Mouse (Mus musculus): ENCODE data around the gene Insyn1. TPM values are rescaled to one million over a fixed set of nuclear protein-coding genes. Genes with fewer than 3 reads are reported as not detected.

The Insyn1 gene
- polyA plus RNA-seq, 1 experiment from 2014 or later: 46.6 TPM

- POLR2A ChIA-PET: interaction anchor here (1.0 kb wide), 1 partner anchor 11 kb away, joined by 3 read pairs; no protein-coding TSS in a partner anchor
- CTCF ChIA-PET: no interaction called here
Observed at GRCm38 (mm10) chr9:58449526-58449925, 38.9 kb upstream of the Insyn1 start.

GRCm38 (mm10) chr9:58453791-58454378 lies 34.5 kb upstream of the Insyn1 start:
- no peak for TF ChIP-seq CTCF (IDR thresholded peaks at IDR 0.05)
- ATAC-seq (no peak), DNase-seq (ENCODE audit: low read depth, low spot score) (no peak)
- no peaks in the 10 kb centered on the region for H3K27me3 ChIP-seq
- in situ Hi-C loops (cut with MboI; ENCODE audit: low pct_unique_long_range_greater_than_20kb): no loop called here
- CTCF ChIA-PET: interaction anchor here (1.4 kb wide), 1 partner anchor 67 kb away, joined by 3 read pairs; no protein-coding TSS in a partner anchor
- POLR2A ChIA-PET: interaction anchor here (1.1 kb wide), 1 partner anchor 15 kb away, joined by 3 read pairs; no protein-coding TSS in a partner anchor

More at GRCm38 (mm10) chr9:58449526-58449925, 38.9 kb upstream of the Insyn1 start:
- no peaks in the 10 kb centered on the region for H3K27me3 ChIP-seq
- in situ Hi-C loops (cut with MboI; ENCODE audit: low pct_unique_long_range_greater_than_20kb): no loop called here
- no peak for DNase-seq (ENCODE audit: low read depth, low spot score)
- no peak for ATAC-seq
- no peak for TF ChIP-seq CTCF (IDR thresholded peaks at IDR 0.05)

GRCm38 (mm10) chr9:58454886-58455285 lies 33.5 kb upstream of the Insyn1 start:
- no peak for TF ChIP-seq CTCF (IDR thresholded peaks at IDR 0.05)
- ChIA-PET POLR2A (no interaction called here), CTCF (interaction anchor here (1.4 kb wide), 1 partner anchor 66 kb away, joined by 3 read pairs; no protein-coding TSS in a partner anchor)
- H3K27me3 ChIP-seq: no peaks in the 10 kb centered on the region
- in situ Hi-C loops (cut with MboI; ENCODE audit: low pct_unique_long_range_greater_than_20kb): loop anchor here (5.0 kb wide), 2 partner anchors 42 to 143 kb away; partner anchors contain the start of gene Loxl1
- DNase-seq (ENCODE audit: low read depth, low spot score): no peak
- no peak for ATAC-seq

- POLR2A ChIA-PET: no interaction called here
- ATAC-seq (no peak), DNase-seq (ENCODE audit: low read depth, low spot score) (no peak)
- in situ Hi-C loops (cut with MboI; ENCODE audit: low pct_unique_long_range_greater_than_20kb): loop anchor here (5.0 kb wide), 2 partner anchors 42 to 143 kb away; partner anchors contain the start of gene Loxl1
- TF ChIP-seq CTCF (IDR thresholded peaks at IDR 0.05): no peak
- CTCF ChIA-PET: no interaction called here
- H3K27me3 ChIP-seq: no peaks in the 10 kb centered on the region
Observed at GRCm38 (mm10) chr9:58455798-58456197, 32.6 kb upstream of the Insyn1 start.

- no peak for DNase-seq (ENCODE audit: low read depth, low spot score)
- H3K27me3 ChIP-seq: no peaks in the 10 kb centered on the region
- ChIA-PET POLR2A (interaction anchor here (1.0 to 1.4 kb wide), 3 partner anchors 15 to 32 kb away, joined by 3 read pairs; no protein-coding TSS in a partner anchor), CTCF (interaction anchor here (1.2 to 1.5 kb wide), 2 partner anchors 20 to 27 kb away, joined by 3 read pairs; no protein-coding TSS in a partner anchor)
- ATAC-seq: no peak
- in situ Hi-C loops (cut with MboI; ENCODE audit: low pct_unique_long_range_greater_than_20kb): loop anchor here (5.0 kb wide), 2 partner anchors 40 to 145 kb away; partner anchors contain the start of gene Loxl1
- TF ChIP-seq CTCF (IDR thresholded peaks at IDR 0.05): no peak
Observed at GRCm38 (mm10) chr9:58457481-58457955, 30.9 kb upstream of the Insyn1 start.

- H3K27me3 ChIP-seq: no peaks in the 10 kb centered on the region
- in situ Hi-C loops (cut with MboI; ENCODE audit: low pct_unique_long_range_greater_than_20kb): loop anchor here (5.0 kb wide), 2 partner anchors 39 to 146 kb away; partner anchors contain the start of gene Loxl1
- TF ChIP-seq CTCF (IDR thresholded peaks at IDR 0.05): no peak
- no peak for ATAC-seq
- POLR2A ChIA-PET: interaction anchor here (0.6 to 1.4 kb wide), 4 partner anchors 10 to 155 kb away, joined by 3 read pairs; no protein-coding TSS in a partner anchor
- CTCF ChIA-PET: interaction anchor here (0.9 to 1.5 kb wide), 3 partner anchors 14 to 26 kb away, joined by 3 read pairs; no protein-coding TSS in a partner anchor
- no peak for DNase-seq (ENCODE audit: low read depth, low spot score)
Observed at GRCm38 (mm10) chr9:58458341-58458740, 30.1 kb upstream of the Insyn1 start.

GRCm38 (mm10) chr9:58458856-58459553 lies 29.4 kb upstream of the Insyn1 start:
- no peak for TF ChIP-seq CTCF (IDR thresholded peaks at IDR 0.05)
- ChIA-PET CTCF (interaction anchor here (0.9 kb wide), 1 partner anchor 13 kb away, joined by 3 read pairs; no protein-coding TSS in a partner anchor), POLR2A (interaction anchor here (0.7 to 1.4 kb wide), 4 partner anchors 21 to 156 kb away, joined by 3 read pairs; no protein-coding TSS in a partner anchor)
- ATAC-seq: peak; percentile 61
- H3K27me3 ChIP-seq: no peaks in the 10 kb centered on the region
- peak; percentile 91 for DNase-seq (ENCODE audit: low read depth, low spot score)
- in situ Hi-C loops (cut with MboI; ENCODE audit: low pct_unique_long_range_greater_than_20kb): loop anchor here (5.0 kb wide), 2 partner anchors 38 to 147 kb away; partner anchors contain the start of gene Loxl1

- H3K27me3 ChIP-seq: no peaks in the 10 kb centered on the region
- ChIA-PET POLR2A (no interaction called here), CTCF (interaction anchor here (1.5 kb wide), 1 partner anchor 9 kb away, joined by 4 read pairs; no protein-coding TSS in a partner anchor)
- in situ Hi-C loops (cut with MboI; ENCODE audit: low pct_unique_long_range_greater_than_20kb): no loop called here
- no peak for ATAC-seq
- TF ChIP-seq CTCF (IDR thresholded peaks at IDR 0.05): no peak
- no peak for DNase-seq (ENCODE audit: low read depth, low spot score)
Observed at GRCm38 (mm10) chr9:58467345-58468025, 20.9 kb upstream of the Insyn1 start.

GRCm38 (mm10) chr9:58470466-58470865 lies 17.9 kb upstream of the Insyn1 start:
- no peak for DNase-seq (ENCODE audit: low read depth, low spot score)
- no peak for TF ChIP-seq CTCF (IDR thresholded peaks at IDR 0.05)
- POLR2A ChIA-PET: interaction anchor here (0.6 kb wide), 1 partner anchor 48 kb away, joined by 3 read pairs; no protein-coding TSS in a partner anchor
- CTCF ChIA-PET: no interaction called here
- no peak for ATAC-seq
- in situ Hi-C loops (cut with MboI; ENCODE audit: low pct_unique_long_range_greater_than_20kb): no loop called here
- no peaks in the 10 kb centered on the region for H3K27me3 ChIP-seq
